Mouse (Mus musculus): ENCODE measurements around the gene Il22ra1.

DNA sequence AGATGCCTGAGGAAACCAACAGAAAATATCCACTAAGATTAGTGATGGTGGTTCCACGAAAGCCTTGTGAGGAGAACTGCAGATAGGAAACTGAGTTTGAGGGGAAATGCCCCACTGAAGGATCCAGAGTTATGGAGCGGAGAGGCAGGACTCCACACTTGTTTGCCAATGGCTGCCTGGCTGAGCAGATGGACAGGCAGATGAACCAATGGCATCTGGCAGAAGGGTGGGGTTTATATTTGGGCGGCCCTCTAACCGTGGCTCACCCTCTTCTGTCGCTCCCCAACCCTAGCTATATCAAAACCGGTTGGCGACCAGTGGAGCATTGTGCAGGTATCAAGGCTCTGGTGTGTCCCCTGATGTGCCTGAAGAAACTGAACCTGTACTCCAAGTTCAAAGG is 29.5 kb upstream of the Il22ra1 start:
- TF ChIP-seq POLR2A (IDR thresholded peaks at IDR 0.05; ENCODE audit: low read depth, low read length) (no peak), CTCF (IDR thresholded peaks at IDR 0.05; ENCODE audit: extremely low read depth, insufficient read depth, insufficient read length, insufficient replicate concordance) (no peak)

All from spleen, adult 2 months (tissue).